Mouse (Mus musculus): Measurements from ENCODE around the gene Tnfsf13.

- no peak for TF ChIP-seq CTCF (IDR thresholded peaks at IDR 0.05; ENCODE audit: low read depth)
- TF ChIP-seq EP300 (IDR thresholded peaks at IDR 0.05; ENCODE audit: low read depth) = no peak
These were observed 29.5 kb downstream of the Tnfsf13 start for GRCm38 (mm10) chr11:69656065-69656455.
